Mouse (Mus musculus) thymus, adult 2 months (tissue): ENCODE measurements around the gene Slc30a7.

Experiments used
- CTCF ChIP-seq: fragments of 200-500 bp; IDR thresholded peaks from 2 replicates; pipeline ENCODE4 v1.5.1; 2012; ENCODE audit warnings: mild to moderate bottlenecking, control low read depth, low read length, moderate library complexity, borderline replicate concordance; ENCODE audit not compliant: control insufficient read depth, poor library complexity, insufficient read depth; ENCODE audit errors: extremely low read depth
- POLR2A ChIP-seq: fragments of 200-500 bp; IDR thresholded peaks from 2 replicates; pipeline ENCODE4 v1.6.1; 2012; ENCODE audit warnings: mild to moderate bottlenecking, low read length, control low read depth, moderate library complexity; ENCODE audit not compliant: control insufficient read depth, poor library complexity, insufficient read depth; ENCODE audit errors: extremely low read depth

DNA sequence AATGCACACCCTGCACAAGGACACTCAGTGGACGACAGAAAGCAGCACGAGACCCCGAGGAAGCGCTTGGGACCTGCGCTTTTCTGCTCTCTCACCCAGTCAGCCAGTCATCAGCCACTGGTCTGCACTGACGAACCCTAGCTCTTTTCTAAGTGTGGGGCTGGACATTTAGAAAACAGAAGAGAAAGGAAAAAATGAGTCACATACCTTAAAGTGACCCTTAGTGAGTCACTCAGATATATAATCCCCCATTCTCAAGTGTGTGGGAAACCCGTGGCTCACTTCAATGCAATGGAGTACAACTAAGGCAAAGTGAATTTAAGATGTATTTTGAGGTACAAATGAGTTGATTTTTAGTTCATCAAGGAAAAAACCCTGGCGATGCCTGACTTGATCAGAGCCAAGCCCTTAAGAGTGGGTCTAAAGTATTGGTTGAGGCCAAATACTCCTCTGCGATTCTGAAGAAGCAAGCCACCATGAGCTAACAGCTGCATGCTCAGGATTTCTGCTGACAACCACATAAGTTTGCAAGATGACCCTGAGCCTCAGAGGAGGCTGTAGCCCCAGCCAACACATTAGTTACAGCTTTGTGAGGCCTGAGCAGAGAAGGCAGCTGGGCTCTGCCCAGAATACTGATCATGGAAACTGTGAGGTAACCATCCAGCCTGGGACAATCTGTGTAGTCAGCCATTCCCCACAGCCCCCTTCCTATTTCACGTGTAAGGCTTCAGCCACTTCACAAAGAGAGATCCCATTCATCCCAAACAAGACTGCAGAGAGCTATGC is 38.3 kb downstream of the Slc30a7 start:
- TF ChIP-seq POLR2A (no peak), CTCF (no peak)
